7 mouse cellular contexts compared by ENCODE assay signal in genomic region chr5:129847558-129847820, GRCm38 (mm10). TPM values are rescaled to one million over a fixed set of nuclear protein-coding genes. Genes with fewer than 3 reads are reported as not detected.
DNase-seq lines count a peak whose midpoint lies in the region; ATAC-seq lines count a peak whose summit lies in the region.

No protein-coding gene starts in this region.

- H3K27ac ChIP-seq in lung, embryonic 16.5 days (ENCODE audit: low read length) = no peak overlapping the region
- peak overlapping the region; percentile 87 for H3K27ac ChIP-seq in forebrain, embryonic 10.5 days
- no peak overlapping the region; the same call in 1 of the 2 replicates for H3K27ac ChIP-seq in limb, embryonic 15.5 days
- H3K27ac ChIP-seq in stomach, embryonic 15.5 days = no peak overlapping the region

- no peaks in the 10 kb centered on the region for H3K27me3 ChIP-seq in lung, embryonic 16.5 days (ENCODE audit: control insufficient read depth, insufficient read depth, low read depth, low read length)
- no peaks in the 10 kb centered on the region for H3K27me3 ChIP-seq in forebrain, embryonic 10.5 days (ENCODE audit: poor library complexity, severe bottlenecking)
- no peaks in the 10 kb centered on the region for H3K27me3 ChIP-seq in limb, embryonic 15.5 days
- no peaks in the 10 kb centered on the region for H3K27me3 ChIP-seq in stomach, embryonic 15.5 days (replicated peaks)

- intact Hi-C loops in left cerebral cortex, postnatal 10 days (cut with DNase I) = no loop called here

- H3K4me1 ChIP-seq in lung, embryonic 16.5 days (replicated peaks; ENCODE audit: control insufficient read depth, insufficient read depth, low read length) = 0 out of 2 replicates have a peak, but pooled peaks cover 3% of the 10 kb centered on the region
- H3K4me1 ChIP-seq in forebrain, embryonic 10.5 days = peaks cover 11% of the 10 kb centered on the region
- peaks cover 10% of the 10 kb centered on the region; the same call in 1 of the 2 replicates for H3K4me1 ChIP-seq in limb, embryonic 15.5 days
- no peaks in the 10 kb centered on the region for H3K4me1 ChIP-seq in stomach, embryonic 15.5 days

- peak overlapping the region; percentile 78 for H3K4me3 ChIP-seq in lung, embryonic 16.5 days (ENCODE audit: low read length)
- H3K4me3 ChIP-seq in forebrain, embryonic 10.5 days = peak overlapping the region; percentile 66
- H3K4me3 ChIP-seq in limb, embryonic 15.5 days = peak overlapping the region; percentile 71
- H3K4me3 ChIP-seq in stomach, embryonic 15.5 days (replicated peaks) = peak overlapping the region; percentile 70

- 39% methylated on average over 8 of the region's 8 CpGs for WGBS in lung, embryonic 16.5 days
- WGBS in forebrain, embryonic 10.5 days = 68% methylated on average over 8 of the region's 8 CpGs
- WGBS in limb, embryonic 15.5 days = 45% methylated on average over 8 of the region's 8 CpGs
- WGBS in stomach, embryonic 15.5 days = 45% methylated on average over 8 of the region's 8 CpGs

- ATAC-seq in lung, embryonic 16.5 days (ENCODE audit: low read depth) = no peak
- no peak for ATAC-seq in limb, embryonic 15.5 days (ENCODE audit: insufficient number of reproducible peaks, low FRiP score, low TSS enrichment, low read depth)
- ATAC-seq in stomach, embryonic 15.5 days (ENCODE audit: insufficient read depth, low FRiP score, low read depth) = no peak

- H3K9ac ChIP-seq in lung, embryonic 16.5 days (ENCODE audit: low read length) = peak overlapping the region; percentile 85
- H3K9ac ChIP-seq in limb, embryonic 15.5 days = peak overlapping the region; percentile 74; the same call in 1 of the 2 replicates
- peak overlapping the region; percentile 60; the same call in 1 of the 2 replicates for H3K9ac ChIP-seq in stomach, embryonic 15.5 days

- H3K4me2 ChIP-seq in lung, embryonic 16.5 days (ENCODE audit: low read depth, low read length) = peak overlapping the region; percentile 61
- H3K4me2 ChIP-seq in limb, embryonic 15.5 days = peak overlapping the region; percentile 58
- H3K4me2 ChIP-seq in stomach, embryonic 15.5 days = peak overlapping the region; percentile 70

- DNase-seq in lung, postnatal 4 days = no peak
- DNase-seq in forebrain, embryonic 10.5 days (ENCODE audit: extremely low spot score, low spot score) = no peak
- no peak for DNase-seq in urinary bladder, adult 2 months (ENCODE audit: low spot score)
- DNase-seq in left cerebral cortex, postnatal 10 days (ENCODE audit: extremely low spot score in 1 of 2, low spot score in 2 of 2) = no peak

- no peaks in the 10 kb centered on the region for H3K9me3 ChIP-seq in lung, embryonic 16.5 days (ENCODE audit: control insufficient read depth, low read length)
- peaks cover 3% of the 10 kb centered on the region; the same call in 1 of the 2 replicates for H3K9me3 ChIP-seq in forebrain, embryonic 10.5 days
- H3K9me3 ChIP-seq in limb, embryonic 15.5 days = no peaks in the 10 kb centered on the region
- H3K9me3 ChIP-seq in stomach, embryonic 15.5 days = no peaks in the 10 kb centered on the region

- peaks cover 11% of the 10 kb centered on the region for H3K36me3 ChIP-seq in lung, embryonic 16.5 days (ENCODE audit: control insufficient read depth, insufficient read depth, low read length)
- peaks cover 53% of the 10 kb centered on the region for H3K36me3 ChIP-seq in forebrain, embryonic 10.5 days (replicated peaks)
- peaks cover 36% of the 10 kb centered on the region for H3K36me3 ChIP-seq in limb, embryonic 15.5 days
- peaks cover 20% of the 10 kb centered on the region for H3K36me3 ChIP-seq in stomach, embryonic 15.5 days

RNA-seq across cellular contexts. Expression of gene Sumf2, which starts 0.7 kb away (rescaled TPM):
- 40.1 and 51.4 TPM in 2 replicates for polyA plus RNA-seq in lung, embryonic 16.5 days (2015; fragmentation: Nextera tagmentation; extraction: Ambion mirVana)
- 42.2 and 46.3 TPM in 2 replicates for polyA plus RNA-seq in forebrain, embryonic 10.5 days (2016; fragmentation: Nextera tagmentation; extraction: Ambion mirVana)
- polyA plus RNA-seq in limb, embryonic 15.5 days (2015; fragmentation: Nextera tagmentation; extraction: Ambion mirVana) = 62.1 and 76.1 TPM in 2 replicates
- polyA plus RNA-seq in stomach, embryonic 15.5 days (2015; fragmentation: Nextera tagmentation; extraction: Ambion mirVana) = 40.1 and 44.1 TPM in 2 replicates
- polyA plus RNA-seq in urinary bladder, adult 2 months (2012; rRNA removed) = 12.4 and 16.2 TPM in 2 replicates
- 10 to 100 TPM; 20.2 to 20.5 TPM for total RNA-seq in left cerebral cortex, postnatal 10 days (2021)

RNA-seq across cellular contexts. Expression of gene Chchd2, which starts 39.8 kb away (rescaled TPM):
- polyA plus RNA-seq in lung, embryonic 16.5 days (2015; fragmentation: Nextera tagmentation; extraction: Ambion mirVana) = 815 and 838 TPM in 2 replicates
- polyA plus RNA-seq in forebrain, embryonic 10.5 days (2016; fragmentation: Nextera tagmentation; extraction: Ambion mirVana) = 1,073 and 1,078 TPM in 2 replicates
- 814 and 824 TPM in 2 replicates for polyA plus RNA-seq in limb, embryonic 15.5 days (2015; fragmentation: Nextera tagmentation; extraction: Ambion mirVana)
- 880 and 948 TPM in 2 replicates for polyA plus RNA-seq in stomach, embryonic 15.5 days (2015; fragmentation: Nextera tagmentation; extraction: Ambion mirVana)
- polyA plus RNA-seq in urinary bladder, adult 2 months (2012; rRNA removed) = 523 and 694 TPM in 2 replicates
- total RNA-seq in left cerebral cortex, postnatal 10 days (2021) = 100 to 1,000 TPM; 426 to 432 TPM

RNA-seq across cellular contexts. Expression of gene Zbed5, which starts 48.0 kb away (rescaled TPM):
- 4.3 and 4.4 TPM in 2 replicates for polyA plus RNA-seq in lung, embryonic 16.5 days (2015; fragmentation: Nextera tagmentation; extraction: Ambion mirVana)
- polyA plus RNA-seq in forebrain, embryonic 10.5 days (2016; fragmentation: Nextera tagmentation; extraction: Ambion mirVana) = 5.6 and 5.8 TPM in 2 replicates
- 6.2 and 7.4 TPM in 2 replicates for polyA plus RNA-seq in limb, embryonic 15.5 days (2015; fragmentation: Nextera tagmentation; extraction: Ambion mirVana)
- polyA plus RNA-seq in stomach, embryonic 15.5 days (2015; fragmentation: Nextera tagmentation; extraction: Ambion mirVana) = 3.1 and 3.5 TPM in 2 replicates
- 1.9 and 2.3 TPM in 2 replicates for polyA plus RNA-seq in urinary bladder, adult 2 months (2012; rRNA removed)
- total RNA-seq in left cerebral cortex, postnatal 10 days (2021) = 1 to 10 TPM; 3.8 to 5.8 TPM

RNA-seq across cellular contexts. Expression of gene Phkg1, which starts 50.9 kb away (rescaled TPM):
- 0.39 and 0.43 TPM in 2 replicates for polyA plus RNA-seq in lung, embryonic 16.5 days (2015; fragmentation: Nextera tagmentation; extraction: Ambion mirVana)
- 0.15 and 0.26 TPM in 2 replicates for polyA plus RNA-seq in forebrain, embryonic 10.5 days (2016; fragmentation: Nextera tagmentation; extraction: Ambion mirVana)
- 0.32 and 1.7 TPM in 2 replicates for polyA plus RNA-seq in limb, embryonic 15.5 days (2015; fragmentation: Nextera tagmentation; extraction: Ambion mirVana)
- 0.09 and 0.10 TPM in 2 replicates for polyA plus RNA-seq in stomach, embryonic 15.5 days (2015; fragmentation: Nextera tagmentation; extraction: Ambion mirVana)
- polyA plus RNA-seq in urinary bladder, adult 2 months (2012; rRNA removed) = 4.2 and 4.6 TPM in 2 replicates
- total RNA-seq in left cerebral cortex, postnatal 10 days (2021) = 1 to 10 TPM; 7.8 to 8.7 TPM
